Mouse (Mus musculus) urinary bladder, adult 18-20 months (tissue): ENCODE measurements around the gene Speer4d.
"Not testable (repeated sequence)": the region's sequence is repeated elsewhere in the genome, so short reads cannot be mapped to it uniquely, and the experiment has no call there.

Experiments used
- DNase-seq, 2 experiments: peaks; one replicate each; pipeline ENCODE4 v3.0.0; 2022; ENCODE audit warnings: low spot score in 2 of 2, mixed read lengths in 2 of 2

The Speer4d gene

DNA sequence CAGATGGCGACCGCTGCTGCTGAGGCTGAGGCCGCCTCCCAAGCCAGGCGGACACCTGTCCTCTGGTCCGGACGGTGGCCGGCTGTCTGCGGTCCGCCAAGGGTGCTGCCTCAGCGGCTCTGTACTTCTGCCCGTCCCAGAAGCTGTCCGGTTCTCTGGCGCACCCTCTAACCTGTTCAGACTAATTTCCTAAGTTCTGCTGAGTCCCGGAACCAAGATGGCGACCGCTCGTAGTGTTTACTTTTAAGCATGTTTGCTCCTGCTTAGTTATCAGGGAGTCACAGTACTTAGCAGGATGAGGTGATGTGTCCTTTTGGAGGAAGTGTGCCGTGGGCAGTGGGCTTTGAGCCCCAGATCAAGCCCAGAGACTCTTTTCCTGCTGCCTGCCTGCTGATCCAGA lies 51.9 kb downstream of the Speer4d start:
- not testable (repeated sequence) for DNase-seq
